Mouse (Mus musculus) ES-Bruce4 (cell line): Measurements from ENCODE around the gene Nup188.

Experiments used
- CTCF ChIP-seq: IDR thresholded peaks from one replicate; pipeline ENCODE4 v1.8.1; 2011; ENCODE audit warnings: low read depth, low read length
- EP300 ChIP-seq: IDR thresholded peaks from 2 replicates; pipeline ENCODE4 v1.6.1; 2011; ENCODE audit warnings: low read depth, low read length; ENCODE audit not compliant: insufficient read depth
- POLR2A ChIP-seq: IDR thresholded peaks from one replicate; pipeline ENCODE4 v1.8.1; 2011; ENCODE audit warnings: low read length; ENCODE audit not compliant: insufficient read depth

DNA sequence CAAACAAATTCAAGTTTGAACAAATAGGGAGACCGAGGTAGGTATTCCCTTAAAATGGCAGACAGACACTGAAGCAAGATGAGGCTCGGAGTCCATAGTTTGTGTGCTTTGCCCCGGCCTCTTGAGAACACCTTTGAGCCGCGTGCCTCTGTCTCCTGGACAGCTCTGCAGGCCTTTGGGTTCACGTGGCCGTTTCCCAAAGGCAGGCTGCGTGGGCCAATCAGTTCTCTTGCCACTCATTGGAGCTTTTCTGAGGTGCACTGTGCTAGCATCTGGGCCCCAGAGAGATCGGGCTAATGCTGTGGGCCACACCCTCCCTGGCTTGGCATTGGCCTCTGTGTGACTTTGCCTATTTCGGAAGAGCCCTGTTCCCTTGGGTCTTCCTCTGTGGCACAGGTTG lies 89.7 kb downstream of the Nup188 start:
- TF ChIP-seq CTCF (no peak), POLR2A (no peak), EP300 (no peak)
